Mouse (Mus musculus) neutrophil, adult 5-6 weeks (primary cell): ENCODE data around the gene Havcr1. TPM values are rescaled to one million over a fixed set of nuclear protein-coding genes. Genes with fewer than 3 reads are reported as not detected.

ENCODE experiments used
- ATAC-seq: fragments of 151-379, 151-347 bp; 2 replicates; pipeline ENCODE4 v1.8.0; 2017; ENCODE audit warnings: mild to moderate bottlenecking, moderate TSS enrichment; ENCODE audit not compliant: insufficient number of reproducible peaks, poor library complexity, low FRiP score, severe bottlenecking; ENCODE audit errors: extremely low read depth
- total RNA-seq: library from RNA; stranded (forward); fragments of 200-1000 nt; gene quantifications from 2 replicates; pipeline ENCODE4 v1.2.3, GENCODE M21; 2017

Gene Havcr1
- total RNA-seq, 1 experiment from 2014 or later, result not detected

GRCm38 (mm10) chr11:46804440-46804839, 69.6 kb downstream of the Havcr1 start:
- no peak for ATAC-seq

DNA sequence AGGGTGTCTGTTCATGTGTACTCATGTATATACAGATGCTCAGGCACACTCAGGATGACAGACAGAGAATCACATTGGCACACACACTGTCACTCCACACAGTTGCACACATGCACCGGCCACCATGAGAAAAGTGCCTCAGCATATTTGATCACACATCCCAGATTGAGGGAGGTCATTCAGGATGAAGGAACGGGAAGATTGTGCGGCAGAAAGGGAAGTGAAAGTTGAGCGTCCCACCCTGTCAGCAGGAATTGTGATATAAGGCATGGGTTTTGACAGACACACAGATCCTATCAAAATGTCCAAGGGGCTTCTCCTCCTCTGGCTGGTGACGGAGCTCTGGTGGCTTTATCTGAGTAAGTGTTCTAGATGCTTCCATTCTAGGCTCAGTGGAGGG, 75.6 kb downstream of the Havcr1 start, which contains the start of gene Timd4:
TSS of gene Timd4 (plus strand) at position 290 of the 400 bp plus-strand sequence.
- ATAC-seq, result no peak

DNA sequence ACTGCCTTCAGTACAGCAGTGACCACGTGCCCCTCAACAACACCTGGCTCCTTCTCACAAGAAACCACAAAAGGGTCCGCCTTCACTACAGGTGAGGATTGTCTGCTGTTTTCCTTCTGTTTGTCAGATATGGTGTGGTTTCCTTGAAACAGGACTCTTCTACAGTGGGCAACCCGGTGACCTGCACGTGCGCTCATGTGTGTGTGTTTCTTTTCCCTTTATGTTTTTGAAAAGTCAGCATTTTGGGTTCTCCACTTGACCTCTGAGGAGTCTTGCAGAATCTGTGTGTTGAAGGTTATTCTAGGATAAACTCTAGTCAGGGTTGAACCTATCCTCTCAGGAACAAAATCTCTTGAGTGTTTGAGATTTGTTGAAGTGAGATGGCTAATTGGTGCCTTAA, 82.8 kb downstream of the Havcr1 start:
- ATAC-seq, result no peak

DNA sequence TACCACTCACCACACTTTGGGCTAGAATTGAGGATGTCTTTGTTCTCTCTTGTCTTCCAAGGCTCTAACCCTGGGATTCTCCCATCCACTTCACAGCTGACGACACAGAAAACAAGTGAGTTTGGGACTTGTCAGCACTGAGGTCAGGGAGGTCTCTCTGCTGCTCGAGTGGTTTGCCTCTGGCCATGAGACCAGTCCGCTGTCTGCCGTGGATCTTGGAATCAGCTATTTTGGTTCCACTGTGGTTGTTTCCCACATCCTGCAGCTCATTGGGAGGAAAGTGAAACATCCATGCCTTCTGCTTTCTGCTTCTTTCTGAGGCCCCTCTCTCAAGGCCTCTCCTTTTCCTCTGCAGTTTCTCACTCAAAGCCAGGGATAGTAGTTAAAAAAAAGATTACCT, 85.0 kb downstream of the Havcr1 start:
- ATAC-seq, result no peak

Other genes starting within 250 kb of the Havcr1 start
- gene Gm12169, start 210.9 kb upstream of the Havcr1 start, total RNA-seq, result not detected in 2 replicates
- not detected in 2 replicates for gene BC053393, start 163.5 kb upstream of the Havcr1 start, total RNA-seq
- gene Dppa1, start 105.8 kb upstream of the Havcr1 start, total RNA-seq, result not detected in 2 replicates
- not detected in 2 replicates for gene Timd2, start 28.0 kb upstream of the Havcr1 start, total RNA-seq
- gene Timd4, start 75.7 kb downstream of the Havcr1 start, total RNA-seq, result not detected in 2 replicates